7 mouse cellular contexts compared by ENCODE assay signal in genomic region chr1:37864511-37865400, GRCm38 (mm10). TPM values are rescaled to one million over a fixed set of nuclear protein-coding genes. Genes with fewer than 3 reads are reported as not detected.
DNase-seq lines count a peak whose midpoint lies in the region; ATAC-seq and TF ChIP-seq lines count a peak whose summit lies in the region.

No protein-coding gene starts in this region.

- H3K9me3 ChIP-seq in embryonic facial prominence, embryonic 10.5 days, result no peaks in the 10 kb centered on the region
- no peaks in the 10 kb centered on the region for H3K9me3 ChIP-seq in intestine, postnatal 0 days (ENCODE audit: control insufficient read depth)
- H3K9me3 ChIP-seq in midbrain, embryonic 12.5 days, result no peaks in the 10 kb centered on the region

- H3K4me3 ChIP-seq in embryonic facial prominence, embryonic 10.5 days, result peak overlapping the region; percentile 72
- H3K4me3 ChIP-seq in intestine, postnatal 0 days (ENCODE audit: low read depth, low read length), result peak overlapping the region; percentile 60
- H3K4me3 ChIP-seq in midbrain, embryonic 12.5 days, result peak overlapping the region; percentile 69
- peak overlapping the region; percentile 78 for H3K4me3 ChIP-seq in small intestine, adult 2 months (ENCODE audit: low read depth, low read length)

- H3K4me2 ChIP-seq in intestine, postnatal 0 days (replicated peaks; ENCODE audit: low read depth), result peak overlapping the region; percentile 81
- peak overlapping the region; percentile 69 for H3K4me2 ChIP-seq in midbrain, embryonic 12.5 days (replicated peaks)

- peaks cover 10% of the 10 kb centered on the region; the same call in 1 of the 2 replicates for H3K4me1 ChIP-seq in embryonic facial prominence, embryonic 10.5 days
- no peaks in the 10 kb centered on the region for H3K4me1 ChIP-seq in intestine, postnatal 0 days (replicated peaks; ENCODE audit: control insufficient read depth, insufficient read depth, low read length)
- H3K4me1 ChIP-seq in midbrain, embryonic 12.5 days, result peaks cover 4% of the 10 kb centered on the region; the same call in 1 of the 2 replicates
- no peaks in the 10 kb centered on the region for H3K4me1 ChIP-seq in small intestine, adult 2 months (ENCODE audit: control insufficient read depth, insufficient read depth, insufficient read length, low read length)

- ATAC-seq in intestine, postnatal 0 days, result peak; percentile 99
- peak; percentile 98 for ATAC-seq in midbrain, embryonic 12.5 days (ENCODE audit: low FRiP score, low read depth)

- peak overlapping the region; percentile 57 for H3K9ac ChIP-seq in intestine, postnatal 0 days (ENCODE audit: low read depth, low read length)
- peak overlapping the region; percentile 76 for H3K9ac ChIP-seq in midbrain, embryonic 12.5 days (replicated peaks)

- intact Hi-C loops in left cerebral cortex, postnatal 4 days (cut with DNase I), result loop anchor here (10.0 kb wide), 1 partner anchor 140 kb away; the partner anchor contains the start of gene 2010300C02Rik

- under 1% methylated on average over 90 of the region's 90 CpGs for WGBS in embryonic facial prominence, embryonic 10.5 days
- under 1% methylated on average over 85 of the region's 90 CpGs for WGBS in intestine, postnatal 0 days
- under 1% methylated on average over 85 of the region's 90 CpGs for WGBS in midbrain, embryonic 12.5 days
- WGBS in small intestine, adult 2 months, result 1% methylated on average over 90 of the region's 90 CpGs

- peak overlapping the region; percentile 88 for H3K27ac ChIP-seq in embryonic facial prominence, embryonic 10.5 days (replicated peaks)
- peak overlapping the region; percentile 54; the same call in 1 of the 2 replicates for H3K27ac ChIP-seq in intestine, postnatal 0 days (ENCODE audit: low read depth, low read length)
- H3K27ac ChIP-seq in midbrain, embryonic 12.5 days (replicated peaks), result peak overlapping the region; percentile 87
- H3K27ac ChIP-seq in small intestine, adult 2 months (ENCODE audit: insufficient read depth, low read depth, low read length), result peak overlapping the region; percentile 82

- H3K36me3 ChIP-seq in embryonic facial prominence, embryonic 10.5 days (replicated peaks), result no peaks in the 10 kb centered on the region
- H3K36me3 ChIP-seq in intestine, postnatal 0 days (ENCODE audit: control insufficient read depth, insufficient read depth), result no peaks in the 10 kb centered on the region
- no peaks in the 10 kb centered on the region for H3K36me3 ChIP-seq in midbrain, embryonic 12.5 days
- H3K36me3 ChIP-seq in small intestine, adult 2 months (ENCODE audit: control insufficient read depth, insufficient read depth, low read length), result no peaks in the 10 kb centered on the region

- DNase-seq in adrenal gland, postnatal 10 days, result peak; percentile 100
- DNase-seq in embryonic facial prominence, embryonic 10.5 days (ENCODE audit: low spot score), result peak; percentile 100
- DNase-seq in gonadal fat pad, adult 2 months (ENCODE audit: low read depth), result peak; percentile 70
- DNase-seq in left cerebral cortex, postnatal 4 days, result peak; percentile 99

- TF ChIP-seq POLR2A in small intestine, adult 2 months (IDR thresholded peaks at IDR 0.05; ENCODE audit: low read depth, low read length), result peak; percentile 78

- peak; percentile 70 for TF ChIP-seq CTCF in intestine, postnatal 0 days (IDR thresholded peaks at IDR 0.05; ENCODE audit: low read depth)
- no peak for TF ChIP-seq CTCF in small intestine, adult 2 months (IDR thresholded peaks at IDR 0.05; ENCODE audit: extremely low read depth, insufficient read length, insufficient replicate concordance, low read depth, low read length)

- no peaks in the 10 kb centered on the region; the same call in none of the 2 replicates for H3K27me3 ChIP-seq in embryonic facial prominence, embryonic 10.5 days (replicated peaks; ENCODE audit: low read depth, poor library complexity, severe bottlenecking)
- H3K27me3 ChIP-seq in intestine, postnatal 0 days (replicated peaks; ENCODE audit: control insufficient read depth, insufficient read depth, low read length), result no peaks in the 10 kb centered on the region
- H3K27me3 ChIP-seq in midbrain, embryonic 12.5 days, result peaks cover 14% of the 10 kb centered on the region
- no peaks in the 10 kb centered on the region for H3K27me3 ChIP-seq in small intestine, adult 2 months (ENCODE audit: control insufficient read depth, insufficient read depth, low read length)

RNA-seq across cellular contexts. Expression of gene Tsga10, which starts 1.5 kb away (rescaled TPM):
- 1 to 10 TPM; 3.9 to 4.7 TPM for total RNA-seq in adrenal gland, postnatal 10 days (2021)
- polyA plus RNA-seq in embryonic facial prominence, embryonic 10.5 days (2016; fragmentation: Nextera tagmentation; extraction: Ambion mirVana), result 6.6 and 7.5 TPM in 2 replicates
- polyA plus RNA-seq in gonadal fat pad, adult 2 months (2012; rRNA removed), result 0.99 and 1.0 TPM in 2 replicates
- 2.0 and 2.1 TPM in 2 replicates for polyA plus RNA-seq in intestine, postnatal 0 days (2015; fragmentation: Nextera tagmentation; extraction: Ambion mirVana)
- total RNA-seq in left cerebral cortex, postnatal 4 days (2021), result 10 to 100 TPM; 18.8 to 20.4 TPM
- 22.5 and 26.2 TPM in 2 replicates for polyA plus RNA-seq in midbrain, embryonic 12.5 days (2016; fragmentation: Nextera tagmentation; extraction: Ambion mirVana)
- 0.10 TPM in 1 of 2 replicates, not detected in the other for polyA plus RNA-seq in small intestine, adult 2 months (2012; rRNA removed)

RNA-seq across cellular contexts. Expression of gene Lipt1, which starts 6.8 kb away (rescaled TPM):
- 10 to 100 TPM; 17.8 to 22.2 TPM for total RNA-seq in adrenal gland, postnatal 10 days (2021)
- polyA plus RNA-seq in embryonic facial prominence, embryonic 10.5 days (2016; fragmentation: Nextera tagmentation; extraction: Ambion mirVana), result 7.9 and 8.9 TPM in 2 replicates
- polyA plus RNA-seq in gonadal fat pad, adult 2 months (2012; rRNA removed), result 3.5 and 3.6 TPM in 2 replicates
- polyA plus RNA-seq in intestine, postnatal 0 days (2015; fragmentation: Nextera tagmentation; extraction: Ambion mirVana), result 4.1 and 4.7 TPM in 2 replicates
- 1 to 10 TPM; 7.8 to 9.3 TPM for total RNA-seq in left cerebral cortex, postnatal 4 days (2021)
- 7.4 and 7.7 TPM in 2 replicates for polyA plus RNA-seq in midbrain, embryonic 12.5 days (2016; fragmentation: Nextera tagmentation; extraction: Ambion mirVana)
- polyA plus RNA-seq in small intestine, adult 2 months (2012; rRNA removed), result 0.37 and 0.62 TPM in 2 replicates

RNA-seq across cellular contexts. Expression of gene Mitd1, which starts 25.5 kb away (rescaled TPM):
- 10 to 100 TPM; 11.1 to 14.8 TPM for total RNA-seq in adrenal gland, postnatal 10 days (2021)
- polyA plus RNA-seq in embryonic facial prominence, embryonic 10.5 days (2016; fragmentation: Nextera tagmentation; extraction: Ambion mirVana), result 23.9 and 28.1 TPM in 2 replicates
- polyA plus RNA-seq in gonadal fat pad, adult 2 months (2012; rRNA removed), result 6.9 and 7.8 TPM in 2 replicates
- 31.0 and 32.3 TPM in 2 replicates for polyA plus RNA-seq in intestine, postnatal 0 days (2015; fragmentation: Nextera tagmentation; extraction: Ambion mirVana)
- 10 to 100 TPM in 1 of 2 experiments, 1 to 10 TPM in 1; 9.6 to 10.4 TPM for total RNA-seq in left cerebral cortex, postnatal 4 days (2021)
- polyA plus RNA-seq in midbrain, embryonic 12.5 days (2016; fragmentation: Nextera tagmentation; extraction: Ambion mirVana), result 20.4 TPM in 2 replicates
- 1.2 and 2.5 TPM in 2 replicates for polyA plus RNA-seq in small intestine, adult 2 months (2012; rRNA removed)

RNA-seq across cellular contexts. Expression of gene Mrpl30, which starts 25.5 kb away (rescaled TPM):
- 100 to 1,000 TPM; 339 to 374 TPM for total RNA-seq in adrenal gland, postnatal 10 days (2021)
- polyA plus RNA-seq in embryonic facial prominence, embryonic 10.5 days (2016; fragmentation: Nextera tagmentation; extraction: Ambion mirVana), result 246 and 254 TPM in 2 replicates
- 63.1 and 94.7 TPM in 2 replicates for polyA plus RNA-seq in gonadal fat pad, adult 2 months (2012; rRNA removed)
- 261 and 264 TPM in 2 replicates for polyA plus RNA-seq in intestine, postnatal 0 days (2015; fragmentation: Nextera tagmentation; extraction: Ambion mirVana)
- 100 to 1,000 TPM; 157 to 190 TPM for total RNA-seq in left cerebral cortex, postnatal 4 days (2021)
- polyA plus RNA-seq in midbrain, embryonic 12.5 days (2016; fragmentation: Nextera tagmentation; extraction: Ambion mirVana), result 210 and 215 TPM in 2 replicates
- 16.0 and 25.2 TPM in 2 replicates for polyA plus RNA-seq in small intestine, adult 2 months (2012; rRNA removed)

RNA-seq across cellular contexts. Expression of gene Lyg2, which starts 51.5 kb away (rescaled TPM):
- not detected for total RNA-seq in adrenal gland, postnatal 10 days (2021)
- polyA plus RNA-seq in embryonic facial prominence, embryonic 10.5 days (2016; fragmentation: Nextera tagmentation; extraction: Ambion mirVana), result not detected in 2 replicates
- 0.05 and 0.19 TPM in 2 replicates for polyA plus RNA-seq in gonadal fat pad, adult 2 months (2012; rRNA removed)
- not detected in 2 replicates for polyA plus RNA-seq in intestine, postnatal 0 days (2015; fragmentation: Nextera tagmentation; extraction: Ambion mirVana)
- total RNA-seq in left cerebral cortex, postnatal 4 days (2021), result not detected
- polyA plus RNA-seq in midbrain, embryonic 12.5 days (2016; fragmentation: Nextera tagmentation; extraction: Ambion mirVana), result not detected in 2 replicates
- not detected in 2 replicates for polyA plus RNA-seq in small intestine, adult 2 months (2012; rRNA removed)

Comparison
In these comparisons a context has a peak if more than half of its experiments do, and no peak if none do; other contexts are left out.
1. Peak in every context shown above with its lines: DNase-seq, ATAC-seq, H3K4me3 ChIP-seq and H3K27ac ChIP-seq.